Mouse (Mus musculus): Measurements from ENCODE around the gene Alox12b.

- TF ChIP-seq CTCF (IDR thresholded peaks at IDR 0.05; ENCODE audit: borderline replicate concordance, insufficient read depth, low read depth, low read length) (no peak), POLR2A (IDR thresholded peaks at IDR 0.05; ENCODE audit: borderline replicate concordance, insufficient read depth, low read length) (no peak)
These were observed 46.3 kb upstream of the Alox12b start for GRCm38 (mm10) chr11:69110319-69111046.

Data from cerebellum, adult 2 months (tissue).